Mouse (Mus musculus): Measurements from ENCODE around the gene Rwdd1. TPM values are rescaled to one million over a fixed set of nuclear protein-coding genes. Genes with fewer than 3 reads are reported as not detected.

Rwdd1 gene
- polyA plus RNA-seq (2012; ENCODE audit: insufficient read depth, insufficient read length, low replicate concordance, missing spikeins) = not detected in 2 replicates

GRCm38 (mm10) chr10:34019302-34020075 lies at the start of gene Rwdd1:
Gene Rwdd1, minus strand, starts transcription at chr10:34019624.
- TF ChIP-seq POLR2A (IDR thresholded peaks at IDR 0.05; ENCODE audit: insufficient read depth, low read depth, low read length) (peak; percentile 53), CTCF (IDR thresholded peaks at IDR 0.05; ENCODE audit: insufficient read depth, low read depth, low read length) (no peak)
- WGBS = under 1% methylated on average over 82 of the region's 82 CpGs

GRCm38 (mm10) chr10:34066591-34066990 lies 47.2 kb upstream of the Rwdd1 start:
- TF ChIP-seq CTCF (IDR thresholded peaks at IDR 0.05; ENCODE audit: insufficient read depth, low read depth, low read length) = no peak
- TF ChIP-seq POLR2A (IDR thresholded peaks at IDR 0.05; ENCODE audit: insufficient read depth, low read depth, low read length) = no peak
- 56% methylated on average over 3 of the region's 3 CpGs for WGBS
- H3K27ac ChIP-seq (ENCODE audit: insufficient read depth, low read depth, low read length) = no peak overlapping the region
- H3K4me3 ChIP-seq (ENCODE audit: insufficient read depth, low read depth, low read length) = no peak overlapping the region
- no peaks in the 10 kb centered on the region for H3K4me1 ChIP-seq (ENCODE audit: control insufficient read depth, insufficient read depth, low read length)

More at GRCm38 (mm10) chr10:34019302-34020075, at the start of gene Rwdd1:
- peak within 1 kb of the TSS; percentile 78 for H3K4me3 ChIP-seq (ENCODE audit: insufficient read depth, low read depth, low read length)
- peak within 1 kb of the TSS; percentile 82 for H3K27ac ChIP-seq (ENCODE audit: insufficient read depth, low read depth, low read length)
- H3K4me1 ChIP-seq (ENCODE audit: control insufficient read depth, insufficient read depth, low read length) = peaks cover 3% of the 10 kb centered on the region; the same call in 1 of the 2 replicates

DNA sequence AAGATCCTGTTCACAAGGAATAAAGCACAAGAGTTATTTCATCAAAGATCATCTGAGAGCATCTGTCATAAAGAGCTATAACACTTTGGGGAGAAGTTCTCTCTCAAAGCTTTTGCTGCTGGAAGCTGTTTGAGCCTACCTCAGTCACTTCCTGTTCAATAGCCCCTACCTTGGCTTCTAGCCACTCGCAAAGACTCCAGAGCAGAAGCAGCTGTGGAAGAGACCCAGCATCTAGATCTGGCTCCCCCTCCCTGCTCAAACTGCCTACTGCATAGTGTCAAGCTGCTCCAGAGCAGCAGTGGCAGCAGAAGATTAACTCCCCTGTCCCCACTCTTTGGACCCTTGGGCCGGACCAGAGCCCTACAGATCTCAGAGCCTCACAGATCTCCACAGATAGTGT lies 34.6 kb upstream of the Rwdd1 start:
- no peak overlapping the region for H3K27ac ChIP-seq (ENCODE audit: insufficient read depth, low read depth, low read length)
- H3K4me1 ChIP-seq (ENCODE audit: control insufficient read depth, insufficient read depth, low read length) = no peaks in the 10 kb centered on the region
- no peak for TF ChIP-seq CTCF (IDR thresholded peaks at IDR 0.05; ENCODE audit: insufficient read depth, low read depth, low read length)
- TF ChIP-seq POLR2A (IDR thresholded peaks at IDR 0.05; ENCODE audit: insufficient read depth, low read depth, low read length) = no peak
- 100% methylated on average over 2 of the region's 2 CpGs for WGBS
- no peak overlapping the region for H3K4me3 ChIP-seq (ENCODE audit: insufficient read depth, low read depth, low read length)

GRCm38 (mm10) chr10:34044210-34044609 lies 24.8 kb upstream of the Rwdd1 start, which contains the start of gene Calhm4:
Gene Calhm4, minus strand, starts transcription at chr10:34044310.
- TF ChIP-seq POLR2A (IDR thresholded peaks at IDR 0.05; ENCODE audit: insufficient read depth, low read depth, low read length) (no peak), CTCF (IDR thresholded peaks at IDR 0.05; ENCODE audit: insufficient read depth, low read depth, low read length) (no peak)
- 87% methylated on average over 5 of the region's 5 CpGs for WGBS
- H3K4me3 ChIP-seq (ENCODE audit: insufficient read depth, low read depth, low read length) = no peak within 1 kb of the TSS
- no peaks in the 10 kb centered on the region for H3K4me1 ChIP-seq (ENCODE audit: control insufficient read depth, insufficient read depth, low read length)
- no peak within 1 kb of the TSS for H3K27ac ChIP-seq (ENCODE audit: insufficient read depth, low read depth, low read length)

GRCm38 (mm10) chr10:34037401-34037800 lies 18.0 kb upstream of the Rwdd1 start, which contains the start of gene Trappc3l:
Gene Trappc3l, plus strand, starts transcription at chr10:34037597.
- Histone ChIP-seq H3K27ac (ENCODE audit: insufficient read depth, low read depth, low read length) (no peak within 1 kb of the TSS; the same call in 1 of the 2 replicates), H3K4me1 (ENCODE audit: control insufficient read depth, insufficient read depth, low read length) (peaks cover 4% of the 10 kb centered on the region), H3K4me3 (ENCODE audit: insufficient read depth, low read depth, low read length) (no peak within 1 kb of the TSS)
- TF ChIP-seq CTCF (IDR thresholded peaks at IDR 0.05; ENCODE audit: insufficient read depth, low read depth, low read length) (no peak), POLR2A (IDR thresholded peaks at IDR 0.05; ENCODE audit: insufficient read depth, low read depth, low read length) (no peak)
- 28% methylated on average over 3 of the region's 3 CpGs for WGBS

GRCm38 (mm10) chr10:34036587-34036986 lies 17.2 kb upstream of the Rwdd1 start:
- WGBS = 7% methylated on average over 5 of the region's 5 CpGs
- TF ChIP-seq CTCF (IDR thresholded peaks at IDR 0.05; ENCODE audit: insufficient read depth, low read depth, low read length) (no peak), POLR2A (IDR thresholded peaks at IDR 0.05; ENCODE audit: insufficient read depth, low read depth, low read length) (no peak)
- H3K27ac ChIP-seq (ENCODE audit: insufficient read depth, low read depth, low read length) = no peak overlapping the region

DNA sequence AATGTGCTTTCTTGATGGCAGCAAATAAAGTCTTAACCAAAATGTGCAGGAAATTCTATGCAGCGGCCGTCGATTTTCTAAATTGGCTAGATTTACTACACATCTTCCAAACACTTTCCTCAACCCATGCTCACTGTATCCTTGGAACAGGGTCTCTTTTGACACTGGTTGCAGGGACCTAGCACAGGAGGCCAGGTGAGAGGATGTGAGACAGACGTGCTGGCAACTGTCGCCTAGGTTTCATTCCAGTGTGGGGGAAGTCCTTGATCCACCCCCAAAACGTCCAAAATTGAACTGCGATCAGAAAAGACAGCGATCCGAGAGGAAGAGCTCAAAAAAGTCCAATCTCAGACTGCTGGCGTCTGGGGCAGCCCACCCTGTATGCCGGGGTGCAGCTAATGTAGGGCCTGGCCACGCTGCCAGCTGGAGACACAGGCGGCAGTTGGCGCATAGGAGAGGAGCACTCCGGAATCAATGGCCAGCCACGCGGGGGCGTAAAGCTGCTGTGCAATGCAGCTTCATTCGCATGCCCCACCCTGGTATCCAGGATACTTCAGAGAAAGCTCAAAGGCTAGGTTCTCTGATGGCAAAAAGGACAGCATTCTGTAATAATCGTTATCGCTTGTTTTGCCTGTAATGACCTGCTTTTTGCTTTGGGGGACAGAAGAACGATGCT lies 14.3 kb upstream of the Rwdd1 start:
- H3K27ac ChIP-seq (ENCODE audit: insufficient read depth, low read depth, low read length) = no peak overlapping the region
- WGBS = 16% methylated on average over 22 of the region's 22 CpGs
- TF ChIP-seq POLR2A (IDR thresholded peaks at IDR 0.05; ENCODE audit: insufficient read depth, low read depth, low read length) (no peak), CTCF (IDR thresholded peaks at IDR 0.05; ENCODE audit: insufficient read depth, low read depth, low read length) (peak; percentile 50; the same call in 1 of the 2 replicates)
- H3K4me1 ChIP-seq (ENCODE audit: control insufficient read depth, insufficient read depth, low read length) = peaks cover 4% of the 10 kb centered on the region
- peak overlapping the region; percentile 28 for H3K4me3 ChIP-seq (ENCODE audit: insufficient read depth, low read depth, low read length)

More at GRCm38 (mm10) chr10:34036587-34036986, 17.2 kb upstream of the Rwdd1 start:
- no peak overlapping the region for H3K4me3 ChIP-seq (ENCODE audit: insufficient read depth, low read depth, low read length)
- peaks cover 4% of the 10 kb centered on the region for H3K4me1 ChIP-seq (ENCODE audit: control insufficient read depth, insufficient read depth, low read length)

DNA sequence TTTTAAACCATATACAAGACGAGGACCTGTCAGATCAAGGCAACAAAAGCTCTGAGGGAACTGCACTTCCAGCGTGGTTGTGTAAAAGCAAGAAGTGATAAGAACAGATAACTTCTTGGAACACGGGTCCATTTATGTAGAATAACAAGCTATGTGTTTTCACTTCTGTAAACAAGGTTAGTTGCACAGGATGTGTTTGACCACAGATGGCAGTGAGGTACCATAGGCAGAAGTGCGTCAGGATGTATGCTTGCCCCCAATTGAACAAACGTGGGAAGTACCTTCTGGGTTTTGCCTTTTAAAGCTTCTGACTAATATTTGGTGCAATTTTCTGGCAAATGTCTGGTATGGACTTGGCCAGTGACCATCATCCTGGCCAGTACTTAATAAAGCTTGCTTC lies 10.9 kb upstream of the Rwdd1 start:
- Histone ChIP-seq H3K27ac (ENCODE audit: insufficient read depth, low read depth, low read length) (no peak overlapping the region), H3K4me1 (ENCODE audit: control insufficient read depth, insufficient read depth, low read length) (peaks cover 4% of the 10 kb centered on the region), H3K4me3 (ENCODE audit: insufficient read depth, low read depth, low read length) (no peak overlapping the region)
- 85% methylated on average over 5 of the region's 5 CpGs for WGBS
- TF ChIP-seq POLR2A (IDR thresholded peaks at IDR 0.05; ENCODE audit: insufficient read depth, low read depth, low read length) (no peak), CTCF (IDR thresholded peaks at IDR 0.05; ENCODE audit: insufficient read depth, low read depth, low read length) (no peak)
